Mouse (Mus musculus): ENCODE results near the gene Ccdc85c.

DNA sequence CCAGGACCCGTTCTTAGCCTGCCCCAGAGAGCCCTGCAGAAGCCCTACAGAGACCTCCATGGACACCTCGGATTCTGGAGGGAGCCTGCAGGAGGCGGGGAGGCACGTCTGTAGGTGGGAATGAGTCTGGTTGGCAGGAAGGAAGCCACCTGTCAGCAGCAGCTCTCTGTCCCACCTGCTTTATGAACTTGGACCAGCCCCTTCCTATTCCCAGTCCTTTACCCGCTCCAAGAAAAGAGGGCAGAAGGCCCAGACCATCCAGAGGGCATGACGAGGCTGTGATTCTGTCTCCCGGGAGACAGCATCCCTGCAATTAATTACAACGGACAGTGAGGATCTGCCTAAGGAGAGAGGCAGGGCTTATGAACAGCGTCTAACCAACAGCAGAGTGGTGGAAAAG is 43.3 kb downstream of the Ccdc85c start:
- TF ChIP-seq POLR2A (IDR thresholded peaks at IDR 0.05; ENCODE audit: borderline replicate concordance, insufficient read depth, low read length) (no peak), CTCF (IDR thresholded peaks at IDR 0.05; ENCODE audit: borderline replicate concordance, insufficient read depth, low read depth, low read length) (no peak)

All from cerebellum, adult 2 months (tissue).